Mouse (Mus musculus) lung, adult 2 months (tissue): ENCODE results near the gene Hist1h3b. TPM values are rescaled to one million over a fixed set of nuclear protein-coding genes. Genes with fewer than 3 reads are reported as not detected.
"Not testable (repeated sequence)": the region's sequence is repeated elsewhere in the genome, so short reads cannot be mapped to it uniquely, and the experiment has no call there.

Experiments used
- DNase-seq: peaks from one replicate; pipeline ENCODE4 v3.0.0; 2022
- H3K4me1 ChIP-seq: fragments of 200-500 bp; 2 replicates; pipeline ENCODE4 v1.6.1; 2011; ENCODE audit warnings: low read length; ENCODE audit not compliant: control insufficient read depth, insufficient read depth
- H3K4me3 ChIP-seq: fragments of 200-500 bp; replicated peaks from 2 replicates; pipeline ENCODE3; 2011; ENCODE audit warnings: low read depth, mild to moderate bottlenecking, control low read depth, low read length; ENCODE audit errors: extremely low read depth
- CTCF ChIP-seq: fragments of 200-500 bp; IDR thresholded peaks from 2 replicates; pipeline ENCODE4 v1.5.1; 2011; ENCODE audit warnings: mild to moderate bottlenecking, low read length, control low read depth; ENCODE audit not compliant: insufficient read depth
- POLR2A ChIP-seq: fragments of 200-500 bp; IDR thresholded peaks from 2 replicates; pipeline ENCODE4 v1.6.1; 2011; ENCODE audit warnings: low read depth, mild to moderate bottlenecking, control low read depth, low read length, borderline replicate concordance; ENCODE audit errors: extremely low read depth
- WGBS: fragments of 180-500 bp; shearing (Covaris S2); methylation state at CpG from one replicate; pipeline ENCODE4 v1.1.7; 2018; 5-methylcytosine and 5-hydroxymethylcytosine counted together
- polyA plus RNA-seq: library from polyadenylated mRNA; depleted of rRNA; stranded (reverse); fragments of >200 nt; gene quantifications from 2 replicates; pipeline ENCODE4 v1.2.3, GENCODE M21; 2012; rRNA removed

The Hist1h3b gene
- polyA plus RNA-seq, result 2.6 and 3.8 TPM in 2 replicates

- WGBS, result 3% methylated on average over 18 of the region's 47 CpGs
- H3K4me1 ChIP-seq, result not testable (repeated sequence)
- peak within 1 kb of the TSS; percentile 16 for H3K4me3 ChIP-seq
- peak; percentile 68 for DNase-seq
These were observed at the start of gene Hist1h3b for GRCm38 (mm10) chr13:23752067-23752741. Hist1h3b (plus strand) TSS chr13:23752267.

GRCm38 (mm10) chr13:23702801-23703200, 49.3 kb upstream of the Hist1h3b start:
- WGBS, result 61% methylated on average over 2 of the region's 2 CpGs
- H3K4me3 ChIP-seq, DNase-seq, H3K4me1 ChIP-seq: not testable (repeated sequence)

DNA sequence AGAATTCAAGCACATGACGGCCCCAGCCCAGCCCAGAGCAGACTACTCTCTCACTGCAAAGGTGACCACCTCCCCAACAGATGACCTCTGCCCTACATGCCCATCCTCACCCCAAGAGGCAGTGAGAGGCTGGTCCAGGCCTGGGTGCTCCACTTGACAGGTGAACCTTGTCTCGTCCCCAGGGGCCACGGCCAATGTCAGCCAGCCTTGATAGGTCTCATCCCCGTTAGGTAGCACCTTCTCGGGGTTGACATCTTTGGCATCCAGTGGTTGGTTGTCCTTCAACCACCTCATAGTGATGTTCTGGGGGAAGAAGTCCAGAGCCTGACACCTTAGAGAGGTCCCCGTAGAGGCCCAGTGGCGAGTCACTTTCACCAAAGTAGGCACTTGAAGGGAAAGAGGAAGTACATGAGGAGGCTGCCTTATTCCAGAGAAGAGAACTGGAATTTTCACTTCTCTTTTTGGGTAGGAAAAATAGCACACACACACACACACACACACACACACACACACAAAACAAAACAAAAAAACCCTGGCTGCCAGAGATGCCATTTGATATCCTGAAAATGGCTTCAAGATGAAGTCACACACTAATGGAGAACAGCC, 46.2 kb upstream of the Hist1h3b start:
- 79% methylated on average over 7 of the region's 7 CpGs for WGBS
- DNase-seq, result no peak
- TF ChIP-seq CTCF (no peak), POLR2A (no peak)
- H3K4me1 ChIP-seq, result 0 out of 2 replicates have a peak, but pooled peaks cover 2% of the 10 kb centered on the region
- no peak overlapping the region for H3K4me3 ChIP-seq

DNA sequence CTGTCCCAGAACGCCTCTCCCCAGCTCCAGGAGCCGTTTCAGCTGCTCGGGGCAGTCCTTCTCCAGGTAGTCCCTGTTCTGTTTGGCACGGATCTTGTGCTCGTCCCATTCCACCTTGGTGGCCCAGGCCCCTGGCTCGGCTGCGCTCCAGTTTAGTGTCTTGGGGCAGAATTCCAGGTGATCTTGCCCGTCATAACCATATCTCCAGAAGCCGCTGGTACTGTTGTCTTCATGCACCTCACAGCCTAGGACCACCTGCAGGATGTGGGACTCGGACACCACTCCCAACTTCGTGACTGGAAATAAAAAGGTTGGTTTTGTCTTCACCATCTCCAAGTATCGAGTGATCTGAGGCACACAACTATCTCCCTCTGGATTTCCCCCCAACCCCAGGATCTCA, 45.3 kb upstream of the Hist1h3b start:
- Histone ChIP-seq H3K4me3 (no peak overlapping the region), H3K4me1 (peaks cover 2% of the 10 kb centered on the region; the same call in 1 of the 2 replicates)
- DNase-seq, result no peak
- WGBS, result 95% methylated on average over 12 of the region's 12 CpGs
- TF ChIP-seq CTCF (no peak), POLR2A (no peak)

DNA sequence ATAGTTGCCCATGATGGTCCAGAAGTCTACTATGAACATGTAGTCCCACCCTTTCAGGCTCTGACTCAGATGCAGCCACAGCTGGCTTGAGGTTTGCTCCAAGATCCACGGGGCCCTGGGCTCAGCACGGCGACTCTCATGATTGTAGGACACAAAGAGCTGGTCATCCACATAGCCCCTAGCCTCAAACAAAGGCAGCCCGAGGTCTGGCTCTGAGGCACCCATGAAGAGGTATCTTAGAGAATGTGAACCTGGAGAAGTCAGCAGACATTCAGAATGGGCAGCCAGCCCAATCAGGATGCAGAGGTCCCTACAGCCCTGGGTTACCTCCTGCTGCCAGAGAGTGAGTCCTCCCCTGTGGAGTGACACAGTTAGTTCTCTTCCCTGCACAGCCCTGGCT, 44.0 kb upstream of the Hist1h3b start:
- H3K4me3 ChIP-seq, result no peak overlapping the region
- peaks cover 2% of the 10 kb centered on the region; the same call in 1 of the 2 replicates for H3K4me1 ChIP-seq
- WGBS, result 87% methylated on average over 4 of the region's 4 CpGs
- no peak for DNase-seq
- no peak for TF ChIP-seq POLR2A
- no peak for TF ChIP-seq CTCF

DNA sequence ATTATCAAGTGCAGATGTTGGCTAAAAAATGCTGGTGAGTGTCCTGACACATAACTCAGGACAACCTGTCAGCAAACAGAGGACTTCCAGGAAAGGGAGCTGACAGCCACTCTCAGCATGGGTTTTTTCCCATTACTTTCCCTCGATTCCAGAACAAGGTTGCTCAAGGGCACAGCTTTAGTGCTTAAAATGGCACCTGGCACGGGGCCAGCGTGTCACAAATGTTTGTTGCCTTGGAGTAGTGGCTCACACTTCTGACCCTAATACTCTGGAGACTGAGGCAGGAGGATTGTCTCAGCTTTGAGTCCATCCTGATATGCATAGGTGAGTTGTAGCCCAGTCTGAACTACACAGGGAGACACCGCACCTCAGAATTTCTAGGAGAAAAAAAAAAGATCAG, 43.4 kb upstream of the Hist1h3b start:
- no peak for DNase-seq
- Histone ChIP-seq H3K4me3 (no peak overlapping the region), H3K4me1 (peaks cover 2% of the 10 kb centered on the region; the same call in 1 of the 2 replicates)
- no peak for TF ChIP-seq CTCF
- TF ChIP-seq POLR2A, result no peak
- 62% methylated on average over 4 of the region's 4 CpGs for WGBS

DNA sequence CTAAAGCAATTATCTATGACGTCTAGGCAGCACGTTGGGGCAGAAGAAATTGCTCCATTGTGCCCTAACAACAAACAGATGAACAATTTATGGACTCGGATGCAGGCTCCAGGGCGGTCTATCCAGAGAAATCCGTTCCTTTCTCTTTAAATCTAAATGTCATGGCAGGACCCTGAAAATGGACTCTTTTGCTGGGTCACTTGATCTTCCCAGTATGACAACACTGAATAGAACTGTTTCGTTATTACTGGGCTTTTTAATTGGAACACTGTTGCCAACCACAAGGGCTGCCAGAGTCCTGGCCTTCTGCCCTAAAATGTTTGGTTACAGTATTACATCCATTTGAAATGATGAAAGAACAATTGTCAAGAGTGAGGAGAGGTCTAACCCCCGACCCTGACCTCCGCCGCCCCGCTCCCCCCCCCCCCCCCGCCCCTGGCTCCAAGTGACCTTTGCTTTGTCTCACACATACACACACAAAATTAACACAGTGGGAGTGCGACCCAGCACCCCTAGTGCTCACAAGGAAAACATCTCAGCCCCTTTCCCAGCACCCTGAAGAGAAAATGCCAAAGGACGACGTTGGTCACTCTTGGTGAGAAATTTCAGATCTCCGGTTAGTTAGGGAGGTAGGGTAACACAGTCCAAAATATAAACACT, 42.2 kb upstream of the Hist1h3b start:
- DNase-seq, result no peak
- WGBS, result 20% methylated on average over 15 of the region's 15 CpGs
- TF ChIP-seq POLR2A (no peak), CTCF (no peak)
- Histone ChIP-seq H3K4me3 (peak overlapping the region; percentile 74), H3K4me1 (peaks cover 2% of the 10 kb centered on the region; the same call in 1 of the 2 replicates)

DNA sequence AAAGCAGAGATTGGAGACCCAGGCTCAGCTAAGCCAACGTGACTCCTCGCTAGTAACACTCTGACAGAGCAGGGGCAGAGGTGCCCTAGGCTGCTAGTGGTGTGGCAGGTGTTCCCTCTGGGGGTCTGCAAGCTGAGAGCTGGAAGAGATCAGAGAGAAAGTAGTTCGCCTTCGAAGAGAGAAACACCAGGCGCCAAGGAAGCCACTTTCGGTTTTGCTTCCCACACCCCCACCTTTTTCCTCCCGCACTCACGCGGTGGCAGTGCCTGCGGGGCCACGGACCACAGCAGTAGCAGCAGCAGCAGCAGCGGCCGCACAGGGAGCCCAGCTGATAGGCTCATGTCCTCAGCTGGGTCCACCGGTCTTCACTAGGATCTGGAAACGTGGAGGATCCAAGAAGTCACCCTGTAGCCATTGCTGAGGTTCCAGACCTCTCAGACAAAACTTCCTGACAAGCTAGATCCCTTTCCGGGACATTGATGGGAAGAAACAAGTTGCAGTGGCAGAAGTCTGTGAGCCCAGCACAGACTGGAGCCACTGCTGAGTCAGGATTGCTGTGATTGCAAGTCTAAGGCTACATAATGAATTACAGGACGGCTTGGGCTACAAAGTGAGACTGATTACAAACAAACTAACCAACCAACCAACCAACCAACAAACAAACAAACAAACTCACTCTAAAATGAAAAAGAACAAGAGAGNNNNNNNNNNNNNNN, 41.5 kb upstream of the Hist1h3b start, which contains the start of gene Hfe:
TSS of gene Hfe (minus strand) at position 481 of the 716 bp plus-strand sequence.
- WGBS, result 1% methylated on average over 17 of the region's 17 CpGs

GRCm38 (mm10) chr13:23716261-23717042, 35.6 kb upstream of the Hist1h3b start:
- TF ChIP-seq CTCF (no peak), POLR2A (no peak)
- H3K4me3 ChIP-seq, result no peak overlapping the region
- 78% methylated on average over 5 of the region's 5 CpGs for WGBS
- no peak for DNase-seq
- H3K4me1 ChIP-seq, result no peaks in the 10 kb centered on the region

More for the DNA sequence above, 41.5 kb upstream of the Hist1h3b start, which contains the start of gene Hfe:
- TF ChIP-seq POLR2A (peak; percentile 72; the same call in 1 of the 2 replicates), CTCF (no peak)
- peak; percentile 64 for DNase-seq
- Histone ChIP-seq H3K4me1 (peaks cover 2% of the 10 kb centered on the region; the same call in 1 of the 2 replicates), H3K4me3 (peak within 1 kb of the TSS; percentile 74)
